Mouse (Mus musculus): ENCODE results near the gene Dgkg. TPM values are rescaled to one million over a fixed set of nuclear protein-coding genes. Genes with fewer than 3 reads are reported as not detected.

Dgkg gene
- total RNA-seq, 2 experiments from 2014 or later: 0.82 to 0.94 TPM

- intact Hi-C loops (cut with DNase I; ENCODE audit: low total_unique reads): no loop called here
Observed at GRCm38 (mm10) chr16:22510861-22511637, 146.0 kb downstream of the Dgkg start.

GRCm38 (mm10) chr16:22508936-22509563 lies 148.0 kb downstream of the Dgkg start:
- intact Hi-C loops (cut with DNase I; ENCODE audit: low total_unique reads): no loop called here
- DNase-seq: no peak

More at GRCm38 (mm10) chr16:22510861-22511637, 146.0 kb downstream of the Dgkg start:
- no peak for DNase-seq

- intact Hi-C loops (cut with DNase I; ENCODE audit: low total_unique reads): no loop called here
- DNase-seq: no peak
Observed at GRCm38 (mm10) chr16:22505656-22506055, 151.4 kb downstream of the Dgkg start.

- intact Hi-C loops (cut with DNase I; ENCODE audit: low total_unique reads): no loop called here
- peak; percentile 41 for DNase-seq
Observed at GRCm38 (mm10) chr16:22504851-22505250, 152.2 kb downstream of the Dgkg start.

- intact Hi-C loops (cut with DNase I; ENCODE audit: low total_unique reads): no loop called here
- peak; percentile 57 for DNase-seq
Observed at GRCm38 (mm10) chr16:22504049-22504448, 153.0 kb downstream of the Dgkg start.

- intact Hi-C loops (cut with DNase I; ENCODE audit: low total_unique reads): no loop called here
- DNase-seq: no peak
Observed at GRCm38 (mm10) chr16:22503467-22503866, 153.6 kb downstream of the Dgkg start.

GRCm38 (mm10) chr16:22501855-22502254 lies 155.2 kb downstream of the Dgkg start:
- DNase-seq: no peak
- intact Hi-C loops (cut with DNase I; ENCODE audit: low total_unique reads): no loop called here

GRCm38 (mm10) chr16:22500561-22500960 lies 156.5 kb downstream of the Dgkg start:
- intact Hi-C loops (cut with DNase I; ENCODE audit: low total_unique reads): no loop called here

GRCm38 (mm10) chr16:22499951-22500350 lies 157.1 kb downstream of the Dgkg start:
- DNase-seq: no peak
- intact Hi-C loops (cut with DNase I; ENCODE audit: low total_unique reads): no loop called here

More at GRCm38 (mm10) chr16:22500561-22500960, 156.5 kb downstream of the Dgkg start:
- no peak for DNase-seq

GRCm38 (mm10) chr16:22499447-22499846 lies 157.6 kb downstream of the Dgkg start:
- intact Hi-C loops (cut with DNase I; ENCODE audit: low total_unique reads): no loop called here
- DNase-seq: no peak

- intact Hi-C loops (cut with DNase I; ENCODE audit: low total_unique reads): no loop called here
- DNase-seq: no peak
Observed at GRCm38 (mm10) chr16:22497976-22498375, 159.0 kb downstream of the Dgkg start.

GRCm38 (mm10) chr16:22495259-22495658 lies 161.8 kb downstream of the Dgkg start:
- intact Hi-C loops (cut with DNase I; ENCODE audit: low total_unique reads): no loop called here
- no peak for DNase-seq

- no peak for DNase-seq
- intact Hi-C loops (cut with DNase I; ENCODE audit: low total_unique reads): no loop called here
Observed at GRCm38 (mm10) chr16:22494815-22495214, 162.2 kb downstream of the Dgkg start.

- DNase-seq: no peak
Observed at GRCm38 (mm10) chr16:22493396-22493795, 163.6 kb downstream of the Dgkg start.

GRCm38 (mm10) chr16:22491446-22492166 lies 165.4 kb downstream of the Dgkg start:
- intact Hi-C loops (cut with DNase I; ENCODE audit: low total_unique reads): no loop called here
- DNase-seq: no peak

More at GRCm38 (mm10) chr16:22493396-22493795, 163.6 kb downstream of the Dgkg start:
- intact Hi-C loops (cut with DNase I; ENCODE audit: low total_unique reads): no loop called here

- intact Hi-C loops (cut with DNase I; ENCODE audit: low total_unique reads): no loop called here
- DNase-seq: no peak
Observed at GRCm38 (mm10) chr16:22483900-22484299, 173.1 kb downstream of the Dgkg start.

- no peak for DNase-seq
- intact Hi-C loops (cut with DNase I; ENCODE audit: low total_unique reads): no loop called here
Observed at GRCm38 (mm10) chr16:22479322-22479721, 177.7 kb downstream of the Dgkg start.

- intact Hi-C loops (cut with DNase I; ENCODE audit: low total_unique reads): no loop called here
- DNase-seq: no peak
Observed at GRCm38 (mm10) chr16:22471728-22472127, 185.3 kb downstream of the Dgkg start.

GRCm38 (mm10) chr16:22469385-22469784 lies 187.6 kb downstream of the Dgkg start:
- DNase-seq: no peak
- intact Hi-C loops (cut with DNase I; ENCODE audit: low total_unique reads): no loop called here

GRCm38 (mm10) chr16:22467111-22467510 lies 189.9 kb downstream of the Dgkg start:
- DNase-seq: no peak
- intact Hi-C loops (cut with DNase I; ENCODE audit: low total_unique reads): no loop called here
